Mouse (Mus musculus) lung, postnatal 10 days (tissue): ENCODE results near the gene Tstd1.

Source experiments
- DNase-seq: peaks from one replicate; pipeline ENCODE4 v3.0.0; 2021

The Tstd1 gene

GRCm38 (mm10) chr1:171459791-171460190 lies 41.1 kb downstream of the Tstd1 start:
- no peak for DNase-seq

- DNase-seq = no peak
These were observed 42.2 kb downstream of the Tstd1 start for GRCm38 (mm10) chr1:171460551-171461503.

GRCm38 (mm10) chr1:171463133-171463532 lies 44.5 kb downstream of the Tstd1 start:
- DNase-seq = no peak

GRCm38 (mm10) chr1:171465749-171466412 lies 47.2 kb downstream of the Tstd1 start:
- no peak for DNase-seq

GRCm38 (mm10) chr1:171466565-171466964 lies 47.9 kb downstream of the Tstd1 start:
- no peak for DNase-seq

- no peak for DNase-seq
These were observed 51.0 kb downstream of the Tstd1 start for GRCm38 (mm10) chr1:171469678-171470077.
